ENCODE assay signal across 14 mouse cellular contexts in the genomic region with DNA sequence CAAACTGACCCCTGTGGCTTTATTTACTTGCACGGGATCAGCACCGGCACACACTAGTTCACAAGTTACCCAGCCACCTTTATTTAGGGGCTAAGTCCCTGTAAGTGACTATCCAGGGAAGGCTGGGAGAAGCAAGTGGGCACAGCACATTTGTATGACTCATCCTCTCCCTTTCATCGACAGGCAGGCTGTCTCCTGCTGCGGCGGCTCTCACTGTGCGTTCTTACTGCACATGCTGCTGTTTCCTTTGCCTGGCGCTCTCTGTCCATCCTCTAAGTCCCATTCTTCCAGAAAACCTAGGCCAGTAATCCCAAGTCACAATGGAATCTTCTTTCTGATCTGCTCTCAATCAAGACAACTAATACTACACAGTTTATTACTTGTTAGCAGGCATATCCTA. TPM values are rescaled to one million over a fixed set of nuclear protein-coding genes. Genes with fewer than 3 reads are reported as not detected.
A peak's percentile ranks its signal among the peaks of the same experiment; 100 is the strongest.
DNase-seq lines count a peak whose midpoint lies in the region; ATAC-seq lines count a peak whose summit lies in the region.
"Had no signal": no experiment of that assay in that cellular context is flagged by ENCODE, and none has a peak within 500 bp of the region (broad histone marks: within the 10 kb centered on the region; RNA-seq: fewer than 3 reads in every experiment).

No protein-coding gene starts in this region.

- no peak for ATAC-seq in erythroid progenitor cell, adult 5-6 weeks (replicated peaks; ENCODE audit: low FRiP score, poor library complexity, severe bottlenecking)
- ATAC-seq: forebrain, embryonic 13.5 days; hindbrain, postnatal 0 days had no signal

- intact Hi-C loops in left cerebral cortex, postnatal 25 days (cut with DNase I), result no loop called here
- intact Hi-C loops in left cerebral cortex, postnatal 10 days (cut with DNase I), result no loop called here

- peak; percentile 28 to 60 for DNase-seq in frontal cortex, adult 2 months (ENCODE audit: extremely low spot score in 1 of 2, low spot score in 1 of 2)
- no peak for DNase-seq in frontal cortex, postnatal 10 days (ENCODE audit: low spot score in 2 of 2)
- DNase-seq in left cerebral cortex, postnatal 25 days (ENCODE audit: low spot score in 2 of 2), result peak; percentile 37 to 83
- DNase-seq in left cerebral cortex, postnatal 10 days (ENCODE audit: extremely low spot score in 1 of 2, low spot score in 2 of 2), result no peak
- peak; percentile 57 for DNase-seq in cerebellum, adult 11-12 months
- peak; percentile 16 to 42 for DNase-seq in layer of hippocampus, postnatal 36 days
- DNase-seq in adipocyte (ENCODE audit: low spot score), result no peak
- DNase-seq: gastrocnemius, postnatal 14 days; heart, postnatal 14 days; kidney, adult 2 months; lung, postnatal 10 days had no signal

RNA-seq across cellular contexts. Expression of a gene that starts 43.7 kb away (rescaled TPM):
- polyA plus RNA-seq in frontal cortex, adult 2 months (2012; rRNA removed), result 172 and 173 TPM in 2 replicates
- total RNA-seq in left cerebral cortex, postnatal 25 days (2021), result 100 to 1,000 TPM; 434 to 438 TPM
- 100 to 1,000 TPM; 361 to 375 TPM for total RNA-seq in left cerebral cortex, postnatal 10 days (2021)
- 100 to 1,000 TPM; 442 to 480 TPM for total RNA-seq in layer of hippocampus, postnatal 36 days (2021)
- total RNA-seq in erythroid progenitor cell, adult 5-6 weeks (2015; ENCODE audit: low replicate concordance), result 28.8 and 29.3 TPM in 2 replicates
- 21.2 and 28.1 TPM in 2 replicates for total RNA-seq in erythroid progenitor cell, adult 5-6 weeks (2017; ENCODE audit: low replicate concordance)

Comparison
In these comparisons a context has a peak if more than half of its experiments do, and no peak if none do; other contexts are left out.
1. DNase-seq: peak in frontal cortex, adult 2 months (2 of 2), left cerebral cortex, postnatal 25 days (2 of 2), cerebellum, adult 11-12 months (single experiment) and layer of hippocampus, postnatal 36 days (2 of 2); none in frontal cortex, postnatal 10 days (0 of 2), left cerebral cortex, postnatal 10 days (0 of 2) and adipocyte (single experiment).
2. RNA of a gene that starts 43.7 kb away (total RNA-seq): 442 to 480 TPM in layer of hippocampus, postnatal 36 days, 434 to 438 TPM in left cerebral cortex, postnatal 25 days and 361 to 375 TPM in left cerebral cortex, postnatal 10 days; 21.2 to 29.3 TPM in erythroid progenitor cell, adult 5-6 weeks; every median in the first group is over 10 times any median in the second.